Mouse (Mus musculus): ENCODE results near the gene Il11ra1. TPM values are rescaled to one million over a fixed set of nuclear protein-coding genes. Genes with fewer than 3 reads are reported as not detected.
A peak's percentile ranks its signal among the peaks of the same experiment; 100 is the strongest.
"Not testable (repeated sequence)": the region's sequence is repeated elsewhere in the genome, so short reads cannot be mapped to it uniquely, and the experiment has no call there.

Gene Il11ra1
- total RNA-seq, 2 experiments from 2014 or later, result 71.4 to 103 TPM

DNA sequence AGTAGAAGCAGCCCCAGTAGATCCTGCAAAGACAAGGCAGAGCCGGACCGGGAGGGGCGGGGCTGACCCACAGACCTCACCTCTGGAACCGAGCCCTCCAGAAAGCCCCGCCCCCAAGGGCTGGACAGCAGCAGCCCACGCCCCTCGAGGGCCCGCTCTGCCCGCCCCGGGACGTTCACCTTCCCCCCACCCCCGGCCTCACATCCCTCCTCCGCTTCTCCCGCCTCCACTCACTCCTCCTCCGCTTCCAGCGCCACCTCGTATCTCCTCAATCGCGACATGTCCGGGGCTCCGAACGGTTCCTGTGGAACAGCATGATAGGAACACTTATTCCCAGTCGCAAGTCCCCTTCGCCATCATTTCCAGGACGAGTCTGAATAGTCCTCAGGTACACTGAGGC lies 73.7 kb downstream of the Il11ra1 start:
- peak; percentile 61; the same call in 1 of the 2 replicates for ATAC-seq (replicated peaks; ENCODE audit: poor library complexity, severe bottlenecking)

DNA sequence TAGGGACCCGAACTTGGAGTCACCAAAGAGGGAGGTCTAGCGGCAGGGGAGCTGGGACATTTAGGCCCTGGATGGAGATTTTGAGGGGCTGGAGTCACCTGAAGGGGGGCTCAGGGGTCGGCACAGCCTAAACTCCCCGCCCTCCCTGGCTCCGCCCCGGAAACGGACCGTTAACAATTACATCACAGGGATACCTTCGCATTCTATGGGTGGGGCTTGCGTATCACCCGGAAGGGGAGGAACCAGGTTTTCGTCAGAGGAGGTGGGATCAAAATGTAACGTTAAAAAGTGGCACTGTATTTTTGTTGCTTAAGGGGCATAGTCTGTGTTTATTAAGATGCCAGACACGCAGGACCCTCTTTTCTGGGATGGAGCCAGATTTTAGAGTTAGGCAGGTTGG lies 74.2 kb downstream of the Il11ra1 start, which contains the start of gene Ccl27a:
TSS of gene Ccl27a (minus strand) at position 246 of the 400 bp plus-strand sequence.
- peak; percentile 55; the same call in 1 of the 2 replicates for ATAC-seq (replicated peaks; ENCODE audit: poor library complexity, severe bottlenecking)

DNA sequence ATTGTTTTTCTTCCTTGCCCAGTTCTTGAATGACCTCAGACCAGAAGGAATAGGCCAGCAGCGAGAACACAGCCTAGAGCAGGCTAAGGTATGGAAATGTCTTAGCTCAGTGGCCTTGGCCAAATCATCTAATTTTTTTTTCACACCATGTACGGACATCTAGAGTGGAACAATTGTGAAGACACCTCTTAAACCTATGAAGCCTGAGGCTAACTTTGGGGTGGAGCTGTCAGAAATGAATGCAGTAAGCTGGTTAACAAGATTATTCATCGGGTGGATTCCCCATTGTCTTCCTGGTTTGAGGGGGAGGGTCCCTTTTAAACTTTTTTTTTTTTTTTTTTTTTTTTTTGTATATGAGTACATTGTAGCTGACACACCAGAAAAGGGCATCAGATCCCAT lies 74.7 kb downstream of the Il11ra1 start:
- not testable (repeated sequence) for ATAC-seq (replicated peaks; ENCODE audit: poor library complexity, severe bottlenecking)

DNA sequence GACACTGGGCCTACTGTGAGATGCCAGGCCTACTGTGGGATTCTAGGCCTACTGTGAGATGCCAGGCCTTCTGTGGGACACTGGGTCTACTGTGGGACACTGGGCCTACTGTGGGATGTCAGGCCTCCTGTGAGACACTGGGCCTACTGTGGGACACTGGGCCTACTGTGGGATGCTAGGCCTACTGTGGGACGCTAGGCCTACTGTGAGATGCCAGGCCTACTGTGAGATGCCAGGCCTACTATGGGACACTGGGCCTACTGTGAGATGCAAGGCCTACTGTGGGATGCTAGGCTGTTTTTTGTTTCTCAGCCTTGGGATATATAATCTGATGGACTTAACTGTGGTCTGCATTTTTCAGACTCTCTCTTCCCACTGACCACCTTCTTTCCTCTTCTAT lies 76.1 kb downstream of the Il11ra1 start:
- ATAC-seq (replicated peaks; ENCODE audit: poor library complexity, severe bottlenecking), result not testable (repeated sequence)

DNA sequence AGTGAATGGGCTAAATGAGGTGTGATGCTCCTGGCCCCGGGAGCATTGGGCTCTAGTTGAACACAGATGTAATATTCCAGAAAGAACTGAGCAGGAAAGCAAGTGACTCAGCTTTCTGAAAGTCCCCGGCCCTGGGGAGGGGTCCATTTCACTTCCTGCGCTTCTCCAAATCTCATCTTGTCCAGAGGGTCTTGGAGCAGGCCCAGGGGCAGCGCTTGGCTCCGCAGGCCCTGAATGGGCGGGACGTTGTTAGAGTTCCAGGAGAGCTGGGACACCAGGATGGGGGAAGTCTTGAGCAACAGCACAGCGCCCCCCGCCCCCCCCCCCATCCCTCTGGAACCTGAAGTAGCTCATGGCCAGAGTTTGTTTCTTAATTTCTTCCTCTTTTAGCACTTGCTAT lies 81.5 kb downstream of the Il11ra1 start:
- not testable (repeated sequence) for ATAC-seq (replicated peaks; ENCODE audit: poor library complexity, severe bottlenecking)

DNA sequence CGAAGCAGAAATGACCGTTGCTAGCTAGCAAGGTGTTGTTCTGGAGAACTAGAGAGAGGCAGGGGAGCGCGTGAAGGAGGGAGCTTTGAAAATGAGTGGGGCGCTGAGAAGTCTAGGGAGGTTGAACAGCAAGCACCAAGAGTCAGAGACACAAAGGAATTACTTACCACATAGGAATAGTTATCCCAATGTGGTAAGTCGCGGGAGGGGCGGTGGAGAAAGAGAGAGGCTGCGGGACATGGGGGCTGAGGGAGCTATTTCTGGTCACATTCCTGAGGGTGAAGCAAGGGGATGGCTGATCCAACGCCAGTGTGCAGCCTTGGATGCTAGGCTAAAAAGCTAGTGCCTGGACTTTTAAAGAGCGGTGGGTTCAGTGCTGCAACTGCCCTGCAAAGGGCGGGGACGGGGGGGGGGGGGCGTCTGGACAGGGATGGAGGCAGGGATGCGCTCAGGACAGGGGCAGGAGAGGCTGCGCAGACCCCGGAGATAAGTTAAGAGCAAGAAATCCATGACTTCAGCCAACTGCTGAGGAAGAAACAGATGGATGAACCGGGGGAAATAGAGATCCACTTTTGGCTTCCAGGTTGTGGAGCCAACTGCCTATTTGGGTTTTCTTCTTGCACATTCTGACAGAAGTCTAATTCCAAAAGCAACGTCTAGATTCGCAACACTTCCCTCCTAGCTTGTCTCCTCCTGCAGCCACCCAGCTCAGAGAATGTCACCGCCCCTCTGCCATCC lies 82.1 kb downstream of the Il11ra1 start:
- not testable (repeated sequence) for ATAC-seq (replicated peaks; ENCODE audit: poor library complexity, severe bottlenecking)

DNA sequence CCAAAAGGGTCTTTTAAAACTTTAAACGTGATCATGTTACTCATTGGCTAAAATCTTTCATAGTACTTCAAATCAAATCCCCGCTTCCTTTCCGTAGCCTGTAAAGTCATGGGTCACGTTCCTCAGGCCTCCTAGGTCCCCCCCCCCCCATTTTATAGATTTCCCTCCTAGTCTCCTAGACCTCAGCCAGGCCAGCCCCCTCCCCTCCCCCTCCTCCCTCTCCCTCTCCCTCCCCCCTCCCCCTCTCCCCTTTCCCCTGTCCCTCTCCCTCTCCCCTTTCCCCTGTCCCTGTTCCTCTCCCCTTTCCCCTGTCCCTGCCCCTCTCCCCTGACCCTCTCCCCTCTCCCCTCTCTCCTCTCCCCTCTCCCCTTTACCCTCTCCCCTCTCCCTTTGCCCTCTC lies 82.9 kb downstream of the Il11ra1 start:
- not testable (repeated sequence) for ATAC-seq (replicated peaks; ENCODE audit: poor library complexity, severe bottlenecking)

DNA sequence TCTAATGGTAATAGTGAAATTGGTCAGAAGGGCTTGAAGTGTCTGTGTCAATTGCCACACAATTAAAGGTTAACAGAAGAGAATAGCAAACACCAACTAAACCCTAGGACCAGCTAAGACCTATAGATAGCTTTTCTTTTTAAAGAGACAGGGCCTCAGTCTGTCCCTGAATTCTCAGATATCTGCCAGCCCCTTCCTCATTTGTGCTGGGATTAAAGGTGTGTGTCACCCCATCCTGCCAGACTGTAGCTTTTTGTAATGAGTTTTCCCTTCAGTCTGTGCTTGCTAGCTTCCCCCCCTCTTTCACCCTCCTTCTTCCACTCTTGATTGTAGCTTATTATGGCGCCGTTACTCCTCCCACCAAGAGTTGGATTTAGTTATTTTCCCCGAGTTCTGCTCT lies 83.4 kb downstream of the Il11ra1 start:
- ATAC-seq (replicated peaks; ENCODE audit: poor library complexity, severe bottlenecking), result not testable (repeated sequence)

Other genes starting within 250 kb of the Il11ra1 start
- 23.2 and 35.0 TPM in 2 replicates for gene Kif24, start 235.1 kb upstream of the Il11ra1 start, total RNA-seq (2014; fragmentation: Nextera tagmentation)
- 12.8 and 15.4 TPM in 2 replicates for gene Kif24, start 235.1 kb upstream of the Il11ra1 start, total RNA-seq (2017)
- gene Nudt2, start 234.8 kb upstream of the Il11ra1 start, total RNA-seq (2014; fragmentation: Nextera tagmentation), result 12.3 and 72.3 TPM in 2 replicates
- 15.1 and 26.5 TPM in 2 replicates for gene Nudt2, start 234.8 kb upstream of the Il11ra1 start, total RNA-seq (2017)
- not detected in 2 replicates for gene AI464131, start 196.9 kb upstream of the Il11ra1 start, total RNA-seq (2014; fragmentation: Nextera tagmentation)
- gene AI464131, start 196.9 kb upstream of the Il11ra1 start, total RNA-seq (2017), result not detected in 2 replicates
- 1.9 TPM in 1 of 2 replicates, not detected in the other for gene 1110017D15Rik, start 182.7 kb upstream of the Il11ra1 start, total RNA-seq (2014; fragmentation: Nextera tagmentation)
- gene 1110017D15Rik, start 182.7 kb upstream of the Il11ra1 start, total RNA-seq (2017), result not detected in 2 replicates
- gene Fam219a, start 130.5 kb upstream of the Il11ra1 start, total RNA-seq (2014; fragmentation: Nextera tagmentation), result 2.6 and 3.2 TPM in 2 replicates
- 0.26 and 1.9 TPM in 2 replicates for gene Fam219a, start 130.5 kb upstream of the Il11ra1 start, total RNA-seq (2017)
- not detected in 2 replicates for gene Dnaic1, start 130.2 kb upstream of the Il11ra1 start, total RNA-seq (2014; fragmentation: Nextera tagmentation)
- gene Dnaic1, start 130.2 kb upstream of the Il11ra1 start, total RNA-seq (2017), result not detected in 2 replicates
- gene Enho, start 59.7 kb upstream of the Il11ra1 start, total RNA-seq (2014; fragmentation: Nextera tagmentation), result not detected in 2 replicates
- gene Enho, start 59.7 kb upstream of the Il11ra1 start, total RNA-seq (2017), result not detected in 2 replicates
- gene Cntfr, start 2.9 kb upstream of the Il11ra1 start, total RNA-seq (2014; fragmentation: Nextera tagmentation), result not detected in 2 replicates
- not detected in 2 replicates for gene Cntfr, start 2.9 kb upstream of the Il11ra1 start, total RNA-seq (2017)
- gene Rpp25l, start 13.5 kb downstream of the Il11ra1 start, total RNA-seq (2014; fragmentation: Nextera tagmentation), result 23.0 and 45.3 TPM in 2 replicates
- gene Rpp25l, start 13.5 kb downstream of the Il11ra1 start, total RNA-seq (2017), result 15.0 and 20.1 TPM in 2 replicates
- gene Dctn3, start 23.2 kb downstream of the Il11ra1 start, total RNA-seq (2014; fragmentation: Nextera tagmentation), result 56.6 and 61.4 TPM in 2 replicates
- 45.6 and 72.8 TPM in 2 replicates for gene Dctn3, start 23.2 kb downstream of the Il11ra1 start, total RNA-seq (2017)
- gene Arid3c, start 31.2 kb downstream of the Il11ra1 start, total RNA-seq (2014; fragmentation: Nextera tagmentation), result not detected in 2 replicates
- gene Arid3c, start 31.2 kb downstream of the Il11ra1 start, total RNA-seq (2017), result not detected in 2 replicates
- 26.7 and 27.2 TPM in 2 replicates for gene Galt, start 55.2 kb downstream of the Il11ra1 start, total RNA-seq (2014; fragmentation: Nextera tagmentation)
- 33.0 and 39.2 TPM in 2 replicates for gene Galt, start 55.2 kb downstream of the Il11ra1 start, total RNA-seq (2017)
- gene Sigmar1, start 56.2 kb downstream of the Il11ra1 start, total RNA-seq (2014; fragmentation: Nextera tagmentation), result 46.7 and 68.6 TPM in 2 replicates
- gene Sigmar1, start 56.2 kb downstream of the Il11ra1 start, total RNA-seq (2017), result 32.9 and 59.9 TPM in 2 replicates
- gene Ccl27a, start 74.3 kb downstream of the Il11ra1 start, total RNA-seq (2014; fragmentation: Nextera tagmentation), result 25.1 and 25.6 TPM in 2 replicates
- gene Ccl27a, start 74.3 kb downstream of the Il11ra1 start, total RNA-seq (2017), result 5.4 and 10.3 TPM in 2 replicates
- not detected in 2 replicates for gene Gm21541, start 203.6 kb downstream of the Il11ra1 start, total RNA-seq (2014; fragmentation: Nextera tagmentation)
- gene Gm21541, start 203.6 kb downstream of the Il11ra1 start, total RNA-seq (2017), result not detected in 2 replicates
- 1.8 TPM in 1 of 2 replicates, not detected in the other for gene Gm20878, start 241.6 kb downstream of the Il11ra1 start, total RNA-seq (2014; fragmentation: Nextera tagmentation)
- gene Gm20878, start 241.6 kb downstream of the Il11ra1 start, total RNA-seq (2017), result 0.21 and 0.82 TPM in 2 replicates

All from granulocyte monocyte progenitor cell, adult 5-6 weeks (primary cell).